Mouse (Mus musculus) E14TG2a.4 (cell line): Measurements from ENCODE around the gene Ddx23.

Source experiments
- CTCF ChIP-seq: conservative IDR thresholded peaks from 2 replicates; pipeline ENCODE4 v1.5.1; 2014; ENCODE audit warnings: low read length
- NANOG ChIP-seq: IDR thresholded peaks from 2 replicates; pipeline ENCODE4 v1.6.1; 2014; ENCODE audit warnings: borderline replicate concordance, low read length, mixed read lengths

DNA sequence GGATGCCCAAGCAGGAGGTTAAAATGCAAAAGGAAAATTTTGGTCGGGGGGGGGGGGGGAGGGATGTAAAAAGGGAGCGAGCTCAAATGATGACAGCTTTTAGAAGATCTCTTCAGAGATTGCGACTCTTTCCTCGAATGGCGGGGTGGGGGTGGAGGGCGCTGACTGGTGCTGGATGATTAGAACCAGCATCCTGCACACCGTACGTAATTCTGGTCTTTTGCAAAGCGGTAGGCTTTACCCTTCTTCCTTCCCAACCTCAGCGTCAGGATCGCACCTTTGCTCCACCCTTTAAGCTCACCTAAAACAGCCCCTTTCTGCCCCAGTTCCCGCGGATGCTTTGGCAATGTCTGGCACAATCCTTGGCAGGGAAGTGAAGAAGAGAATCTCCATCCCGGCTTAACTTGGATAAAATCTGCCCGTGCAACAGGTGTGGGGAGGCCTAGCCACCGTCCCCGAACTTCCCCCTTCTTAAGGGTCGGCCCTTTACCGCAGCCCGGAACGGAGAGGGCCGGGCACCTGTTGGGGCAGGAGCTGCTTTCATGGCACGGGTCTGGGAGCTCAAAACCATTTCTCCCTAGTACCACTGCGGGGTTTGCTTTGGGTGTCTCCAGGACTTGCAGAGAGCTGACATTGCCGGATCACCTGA lies 28.7 kb downstream of the Ddx23 start:
- no peak for TF ChIP-seq CTCF
- TF ChIP-seq NANOG: no peak
